Mouse (Mus musculus) ES-E14 (cell line): ENCODE results near the gene Pard6b.

Source experiments
- CHD2 ChIP-seq: IDR thresholded peaks from 2 replicates; pipeline ENCODE4 v1.6.1; 2014; ENCODE audit warnings: mild to moderate bottlenecking, low read depth, low read length, inconsistent platforms
- ZC3H11A ChIP-seq: IDR thresholded peaks from 2 replicates; pipeline ENCODE4 v1.6.1; 2012; ENCODE audit warnings: low read depth, mild to moderate bottlenecking, inconsistent platforms, low read length, borderline replicate concordance

DNA sequence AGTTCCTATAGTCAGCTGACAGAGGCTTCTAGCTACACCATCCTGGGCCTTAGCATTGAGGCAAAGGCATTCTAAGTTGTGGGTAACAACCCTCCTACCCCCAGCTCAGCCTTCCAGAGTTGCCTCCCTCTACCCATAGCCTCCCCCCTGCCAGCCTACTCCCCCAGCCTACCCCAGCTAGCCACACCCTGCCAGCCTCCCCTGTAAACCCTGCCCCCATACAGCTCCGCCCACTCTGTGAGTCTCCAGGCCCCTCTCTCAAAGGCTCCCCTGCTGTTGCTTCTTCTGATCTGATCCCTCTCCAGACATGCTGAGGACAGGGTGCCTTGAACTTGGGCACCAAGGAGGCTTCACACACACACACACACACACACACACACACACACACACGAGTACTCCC, 49.0 kb upstream of the Pard6b start:
- no peak for TF ChIP-seq ZC3H11A
- TF ChIP-seq CHD2: no peak
